Mouse (Mus musculus) embryonic stem cell, embryonic (primary cell): ENCODE results near the gene Col23a1.
"Not testable (repeated sequence)": the region's sequence is repeated elsewhere in the genome, so short reads cannot be mapped to it uniquely, and the experiment has no call there.

Experiments
- CTCF ChIA-PET, 4 experiments: fragments of 300-600 bp in 2 of 4; fragments of 350-600 bp in 2 of 4; sonication (Branson Sonifier 250); formaldehyde crosslinking; loops; one replicate each; lab custom pipeline; 2022; ENCODE audit warnings: inconsistent platforms in 2 of 4; lab: Charles Lee
- POLR2A ChIA-PET, 4 experiments: fragments of 300-600 bp in 2 of 4; fragments of 350-600 bp in 2 of 4; sonication (Branson Sonifier 250); formaldehyde crosslinking; loops; one replicate each; lab custom pipeline; 2022; ENCODE audit warnings: antibody characterized with exemption in 4 of 4, inconsistent platforms in 1 of 4; lab: Charles Lee

The Col23a1 gene

GRCm38 (mm10) chr11:51351151-51351550 is 61.4 kb downstream of the Col23a1 start:
- CTCF ChIA-PET: interaction anchor here in 1 of 4 experiments (0.6 kb wide), 1 partner anchor 764 kb away, joined by 3 read pairs; no protein-coding TSS in a partner anchor

DNA sequence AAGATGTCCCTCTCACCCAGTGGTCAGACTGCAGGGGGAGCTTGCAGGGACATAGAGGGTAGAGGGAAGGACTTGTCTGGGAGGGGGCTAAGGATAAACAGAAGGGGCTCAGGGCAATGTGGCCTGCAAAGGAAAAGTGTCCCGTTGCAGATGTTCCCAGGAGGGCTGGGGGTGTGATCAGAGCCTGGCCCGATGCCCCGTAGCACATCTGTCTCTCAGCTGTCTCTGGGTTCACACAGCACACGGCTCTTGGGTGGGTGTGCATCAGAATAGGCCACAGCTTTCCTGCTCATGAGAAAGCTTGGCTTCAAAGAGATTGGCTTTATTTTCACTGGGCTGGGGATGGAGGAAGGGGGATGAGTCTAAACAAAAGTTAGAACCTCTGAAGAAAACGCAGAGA is 62.1 kb downstream of the Col23a1 start:
- ChIA-PET POLR2A (interaction anchor here in 1 of 4 experiments (0.8 kb wide), 1 partner anchor 253 kb away, joined by 3 read pairs; no protein-coding TSS in a partner anchor), CTCF (interaction anchor here in 1 of 4 experiments (0.6 kb wide), 1 partner anchor 15 kb away, joined by 3 read pairs; no protein-coding TSS in a partner anchor)

More at GRCm38 (mm10) chr11:51351151-51351550, 61.4 kb downstream of the Col23a1 start:
- POLR2A ChIA-PET: interaction anchor here in 1 of 4 experiments (0.7 to 1.0 kb wide), 3 partner anchors 26 to 254 kb away, joined by 3 read pairs; no protein-coding TSS in a partner anchor

DNA sequence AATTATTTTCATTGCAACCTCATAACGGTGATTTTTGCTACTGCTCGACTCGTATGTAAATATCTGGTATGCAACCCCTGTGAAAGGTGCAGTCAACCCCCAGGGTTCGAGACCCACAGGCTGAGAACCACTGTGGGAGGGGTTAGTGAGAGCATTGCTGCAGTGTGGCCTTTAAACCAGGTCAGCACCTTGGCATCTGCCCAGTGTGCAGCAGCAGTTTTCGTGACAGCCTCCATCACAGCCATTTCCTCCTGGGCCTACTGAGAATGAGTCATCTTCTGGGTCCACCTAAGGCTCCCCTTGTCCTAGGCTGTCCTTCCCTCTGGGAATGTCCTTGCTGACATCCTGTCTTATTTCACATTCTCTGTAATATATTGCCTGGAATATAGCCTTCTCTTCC is 64.0 kb downstream of the Col23a1 start:
- ChIA-PET CTCF (no interaction called here), POLR2A (no interaction called here)

DNA sequence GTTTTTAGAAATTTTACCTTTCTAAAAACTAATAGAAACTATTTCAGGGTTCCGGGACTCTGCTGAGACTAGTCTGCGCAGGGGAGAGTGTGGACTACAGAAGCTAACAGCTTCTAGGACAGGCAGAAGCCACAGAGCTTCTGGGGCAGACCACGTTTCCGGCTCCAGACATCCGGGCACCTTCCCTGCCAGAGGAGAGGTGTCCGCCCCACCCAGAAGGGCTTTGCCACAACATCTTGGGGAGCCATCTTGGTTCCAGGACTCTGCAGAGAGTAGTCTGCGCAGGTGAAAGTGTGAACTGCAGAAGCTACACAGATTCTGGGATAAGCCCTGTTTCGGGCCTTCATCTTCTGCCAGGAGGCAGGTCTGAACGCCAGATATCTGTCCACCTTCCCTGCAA is 69.3 kb downstream of the Col23a1 start:
- CTCF ChIA-PET, POLR2A ChIA-PET: not testable (repeated sequence)

GRCm38 (mm10) chr11:51364353-51364752 is 74.6 kb downstream of the Col23a1 start:
- CTCF ChIA-PET: no interaction called here

DNA sequence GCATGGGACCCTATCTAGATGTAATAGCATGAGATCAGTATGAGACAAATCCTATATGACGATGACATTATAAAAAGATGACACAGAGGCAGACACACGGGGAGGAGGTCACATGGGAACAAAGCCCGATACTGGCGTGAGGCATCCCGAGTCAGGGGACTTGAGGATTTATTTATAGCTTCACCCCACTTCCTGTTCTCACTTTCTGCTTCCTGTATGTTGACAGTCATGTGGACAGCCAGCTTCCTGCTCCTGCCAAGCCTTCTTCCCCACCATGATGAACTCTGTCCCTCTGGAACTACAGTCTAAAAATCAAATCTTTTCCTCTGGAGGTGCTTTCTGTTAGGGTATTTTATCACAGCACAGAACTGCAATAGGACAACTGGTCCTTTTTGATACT is 77.6 kb downstream of the Col23a1 start:
- CTCF ChIA-PET: no interaction called here
- POLR2A ChIA-PET: no interaction called here

More at GRCm38 (mm10) chr11:51364353-51364752, 74.6 kb downstream of the Col23a1 start:
- POLR2A ChIA-PET: no interaction called here

DNA sequence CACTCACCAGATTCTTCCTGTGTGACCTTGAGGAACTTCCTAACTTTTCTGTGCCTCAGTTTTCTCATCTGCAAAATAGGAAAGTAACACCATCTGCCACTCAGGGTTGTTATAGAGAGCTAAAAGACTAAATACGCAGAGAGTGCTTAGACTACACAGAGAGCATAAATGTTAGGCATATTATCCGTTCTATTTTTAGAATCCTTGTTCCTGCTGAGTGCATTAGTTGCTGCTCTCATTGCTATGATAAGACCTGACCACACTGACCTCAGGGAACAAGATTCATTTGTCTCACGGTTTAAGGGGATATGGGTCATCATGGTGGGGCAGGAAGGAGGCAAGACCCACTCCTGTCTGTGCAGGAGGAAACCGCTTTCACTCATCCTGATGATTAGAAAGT is 80.6 kb downstream of the Col23a1 start:
- POLR2A ChIA-PET: no interaction called here
- CTCF ChIA-PET: interaction anchor here in 1 of 4 experiments (0.5 kb wide), 1 partner anchor 44 kb away, joined by 4 read pairs; no protein-coding TSS in a partner anchor

DNA sequence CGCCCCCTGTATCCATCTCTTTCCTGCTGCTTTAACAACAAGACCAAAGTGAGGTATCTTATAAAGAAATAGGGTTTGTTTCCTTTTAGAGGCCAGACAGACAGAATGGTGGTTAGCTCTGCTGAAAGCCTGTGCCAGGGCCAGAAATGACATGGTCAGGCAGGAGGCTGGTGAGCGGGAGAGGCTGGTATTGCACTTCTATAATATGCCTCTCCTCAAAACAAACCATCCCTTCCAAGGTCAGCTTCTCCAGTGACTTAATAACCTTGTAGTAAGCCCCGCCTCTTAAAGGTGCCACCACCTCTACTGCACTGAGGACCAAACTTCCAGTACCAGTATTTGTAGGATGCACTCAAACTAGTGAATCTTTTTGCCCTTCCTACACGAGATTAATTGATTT is 81.6 kb downstream of the Col23a1 start:
- ChIA-PET CTCF (no interaction called here), POLR2A (no interaction called here)

DNA sequence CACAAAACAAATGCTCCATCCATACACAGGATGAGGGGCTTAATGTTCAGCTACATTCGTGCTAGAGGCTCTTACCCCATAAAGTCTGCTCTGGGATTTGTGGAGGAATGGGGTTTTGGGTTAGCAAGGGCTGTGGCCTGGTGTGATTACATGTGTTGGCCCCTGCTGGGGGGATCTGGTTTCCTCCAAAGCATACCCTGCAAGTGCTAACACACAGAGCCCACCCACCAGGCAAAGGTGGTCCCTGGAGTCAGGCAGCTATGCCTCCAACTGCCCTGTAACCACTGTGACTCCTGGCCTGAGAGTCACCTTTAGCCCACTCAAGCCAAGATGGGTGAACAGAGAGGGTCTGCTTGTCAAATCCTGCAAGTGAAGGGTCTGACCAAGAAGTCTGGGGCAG is 82.2 kb downstream of the Col23a1 start:
- CTCF ChIA-PET: no interaction called here
- POLR2A ChIA-PET: interaction anchor here in 1 of 4 experiments (0.6 kb wide), 1 partner anchor 218 kb away, joined by 3 read pairs; no protein-coding TSS in a partner anchor

- ChIA-PET POLR2A (interaction anchor here in 1 of 4 experiments (0.6 kb wide), 1 partner anchor 26 kb away, joined by 3 read pairs; no protein-coding TSS in a partner anchor), CTCF (interaction anchor here in 3 of 4 experiments (0.5 to 1.5 kb wide), 3 partner anchors 50 to 163 kb away, joined by 3 to 6 read pairs (median 4); partner anchors contain the start of gene Col23a1 (in 1 of the 3))
Measured at GRCm38 (mm10) chr11:51377199-51377598, 87.5 kb downstream of the Col23a1 start.

DNA sequence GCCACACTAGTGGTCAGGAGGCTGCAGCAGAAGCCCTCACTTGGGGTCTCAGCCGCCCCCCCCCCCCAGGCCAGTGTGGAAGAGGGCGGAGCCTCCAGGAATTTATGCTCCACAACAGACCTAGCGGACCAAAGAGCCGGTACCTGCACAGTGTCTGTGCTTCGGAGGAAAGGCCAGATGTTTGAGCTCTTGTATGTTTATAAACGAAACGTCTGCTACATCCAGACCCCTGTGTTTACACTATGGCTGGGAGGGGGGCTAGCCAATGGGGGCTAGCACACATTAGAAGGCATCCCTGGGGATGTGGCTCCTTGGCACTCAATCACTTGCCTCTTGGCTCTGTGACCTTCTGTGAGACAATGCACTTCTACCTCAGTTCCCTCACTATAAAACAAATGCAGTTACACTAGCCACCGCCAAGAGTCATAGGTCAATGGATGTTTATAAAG is 99.2 kb downstream of the Col23a1 start:
- ChIA-PET POLR2A (interaction anchor here in 1 of 4 experiments (0.6 kb wide), 1 partner anchor 124 kb away, joined by 3 read pairs; no protein-coding TSS in a partner anchor), CTCF (interaction anchor here in 2 of 4 experiments (0.7 to 1.6 kb wide), 4 partner anchors 138 to 1697 kb away, joined by 3 to 5 read pairs (median 3); no protein-coding TSS in a partner anchor)

DNA sequence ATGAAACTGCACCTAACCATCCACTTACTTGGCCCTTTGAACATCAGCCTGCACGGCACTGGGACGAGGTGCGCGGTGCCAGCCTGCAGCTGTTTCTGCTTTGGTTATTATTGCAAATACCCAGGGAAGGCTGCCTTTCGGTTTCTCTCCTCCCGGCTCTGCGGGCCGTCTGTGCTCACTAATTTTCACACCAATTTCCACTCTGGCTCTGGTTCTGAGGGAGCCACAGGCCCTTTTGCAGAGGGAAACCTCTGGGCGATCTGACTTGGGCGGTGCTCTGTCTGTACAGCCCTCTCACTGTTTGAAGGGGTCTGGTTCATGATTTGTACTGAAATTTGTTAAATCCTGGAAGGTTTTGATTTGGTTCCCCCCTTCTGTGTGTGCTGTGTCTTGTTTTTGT is 100.0 kb downstream of the Col23a1 start:
- POLR2A ChIA-PET: no interaction called here
- CTCF ChIA-PET: interaction anchor here in 1 of 4 experiments (0.8 to 1.6 kb wide), 2 partner anchors 150 to 174 kb away, joined by 3 read pairs; no protein-coding TSS in a partner anchor

- POLR2A ChIA-PET: no interaction called here
Measured at GRCm38 (mm10) chr11:51390521-51390920, 100.8 kb downstream of the Col23a1 start.

DNA sequence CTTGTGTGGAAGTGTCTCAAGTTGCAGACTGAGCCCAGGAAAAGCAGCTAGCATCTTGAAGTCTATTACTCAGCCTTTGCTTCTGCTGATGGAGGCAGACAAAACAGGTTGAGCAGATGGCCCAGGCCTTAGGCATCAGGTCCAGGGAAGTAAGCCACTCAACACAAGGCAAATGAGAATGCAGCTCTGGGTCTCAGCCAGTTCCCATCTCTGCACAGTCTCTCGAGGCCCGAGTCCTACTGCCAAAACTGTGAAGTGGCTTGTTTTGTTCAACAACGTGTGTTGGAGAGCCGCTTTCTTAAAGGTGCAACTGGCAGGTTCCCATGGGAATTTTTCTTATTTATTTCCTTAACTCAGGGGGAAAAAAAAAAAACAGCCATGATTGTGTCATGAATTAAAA is 101.8 kb downstream of the Col23a1 start:
- ChIA-PET CTCF (no interaction called here), POLR2A (interaction anchor here in 1 of 4 experiments (0.7 kb wide), 1 partner anchor 476 kb away, joined by 4 read pairs; the partner anchor contains the start of gene Zfp2)

More at GRCm38 (mm10) chr11:51390521-51390920, 100.8 kb downstream of the Col23a1 start:
- CTCF ChIA-PET: interaction anchor here in 1 of 4 experiments (1.6 kb wide), 1 partner anchor 149 kb away, joined by 3 read pairs; no protein-coding TSS in a partner anchor

GRCm38 (mm10) chr11:51394301-51394865 is 104.7 kb downstream of the Col23a1 start:
- ChIA-PET POLR2A (no interaction called here), CTCF (interaction anchor here in 1 of 4 experiments (1.5 kb wide), 1 partner anchor 145 kb away, joined by 3 read pairs; no protein-coding TSS in a partner anchor)

DNA sequence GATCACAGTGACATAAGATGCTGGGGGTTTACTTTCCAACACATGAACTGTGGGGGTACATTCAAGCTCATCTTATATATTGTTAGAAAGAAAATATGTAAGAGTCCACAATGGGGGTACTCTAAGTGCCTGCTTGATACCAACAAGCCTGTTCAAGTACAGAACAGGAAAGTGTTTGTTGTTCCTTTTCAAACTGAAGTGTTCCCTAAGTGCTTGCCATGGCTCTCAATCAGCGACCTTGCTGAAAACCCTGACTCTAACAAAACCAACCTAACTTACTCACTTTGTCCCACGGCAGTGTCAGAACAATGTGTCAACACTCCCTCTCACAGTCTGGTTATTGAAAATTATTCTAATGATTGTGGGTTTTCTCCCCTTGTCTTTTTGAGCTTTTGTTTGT is 106.7 kb downstream of the Col23a1 start:
- CTCF ChIA-PET: interaction anchor here in 1 of 4 experiments (0.6 to 0.7 kb wide), 2 partner anchors 143 to 1012 kb away, joined by 3 to 4 read pairs; no protein-coding TSS in a partner anchor
- POLR2A ChIA-PET: interaction anchor here in 1 of 4 experiments (0.7 kb wide), 1 partner anchor 18 kb away, joined by 3 read pairs; no protein-coding TSS in a partner anchor

DNA sequence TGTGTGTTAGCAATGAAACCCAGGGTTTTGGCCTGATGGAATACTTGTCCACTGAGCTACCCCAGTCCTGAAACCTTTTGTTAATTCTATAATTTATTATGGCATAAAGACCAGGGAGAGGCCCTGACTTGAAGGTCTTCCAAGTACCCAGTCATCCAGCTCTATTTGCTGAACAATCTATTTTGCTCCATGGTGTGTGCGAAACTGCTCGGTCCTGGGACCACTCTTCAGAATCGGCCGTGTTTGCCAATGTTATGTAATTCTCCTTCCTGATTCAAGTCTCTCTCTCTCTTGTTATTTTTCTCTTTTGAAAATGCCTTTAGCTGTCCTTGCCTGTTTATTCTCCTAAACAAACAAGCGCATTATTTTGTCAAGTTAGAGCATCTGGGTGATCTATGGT is 108.4 kb downstream of the Col23a1 start:
- POLR2A ChIA-PET: interaction anchor here in 2 of 4 experiments (0.5 to 0.7 kb wide), 2 partner anchors 34 to 291 kb away, joined by 4 read pairs; partner anchors contain the start of gene 0610009B22Rik (in 1 of the 2)
- CTCF ChIA-PET: interaction anchor here in 2 of 4 experiments (0.5 to 0.7 kb wide), 3 partner anchors 140 to 886 kb away, joined by 3 read pairs; no protein-coding TSS in a partner anchor

- CTCF ChIA-PET: no interaction called here
Measured at GRCm38 (mm10) chr11:51400356-51400755, 110.6 kb downstream of the Col23a1 start.

DNA sequence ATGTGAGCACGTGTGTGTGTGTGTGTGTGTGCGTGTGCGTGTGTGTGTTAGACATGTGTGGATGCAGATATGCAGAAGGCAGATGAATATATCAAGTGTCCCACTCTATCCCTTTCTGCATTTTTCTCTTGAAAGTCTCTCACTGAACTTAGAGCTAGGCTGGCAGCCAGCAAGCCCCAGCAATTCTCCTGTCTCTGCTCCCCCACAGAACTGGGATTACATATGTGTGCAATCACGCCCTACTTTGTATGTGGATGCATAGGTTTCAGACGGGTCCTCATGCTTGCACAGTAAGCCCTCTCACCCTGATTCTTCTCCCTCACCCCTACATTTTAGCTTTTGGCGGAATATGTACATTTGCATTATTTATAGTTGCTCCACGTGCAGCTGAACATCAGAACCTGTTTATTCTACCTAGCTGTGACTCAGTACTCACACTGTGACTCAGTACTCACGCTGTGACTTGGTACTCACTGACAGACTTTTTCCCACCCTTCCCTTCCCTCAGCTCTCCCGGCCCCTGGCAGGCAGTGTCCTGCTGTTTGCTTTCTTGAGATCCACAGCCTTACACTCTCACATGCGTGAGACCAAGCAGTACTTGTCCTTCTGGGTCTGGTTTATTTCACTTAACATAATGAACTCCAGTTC is 111.9 kb downstream of the Col23a1 start:
- CTCF ChIA-PET: no interaction called here
- POLR2A ChIA-PET: interaction anchor here in 1 of 4 experiments (0.6 to 0.7 kb wide), 2 partner anchors 27 to 127 kb away, joined by 3 read pairs; no protein-coding TSS in a partner anchor

More at GRCm38 (mm10) chr11:51400356-51400755, 110.6 kb downstream of the Col23a1 start:
- POLR2A ChIA-PET: interaction anchor here in 1 of 4 experiments (0.7 kb wide), 1 partner anchor 19 kb away, joined by 5 read pairs; no protein-coding TSS in a partner anchor
